Mouse (Mus musculus) liver, adult 2 months (tissue): ENCODE measurements around the gene Olfr1118.
"Not testable (repeated sequence)": the region's sequence is repeated elsewhere in the genome, so short reads cannot be mapped to it uniquely, and the experiment has no call there.

Experiments
- CTCF ChIP-seq: fragments of 200-500 bp; IDR thresholded peaks from 2 replicates; pipeline ENCODE4 v1.5.1; 2011; ENCODE audit warnings: low read depth, low read length, control low read depth
- POLR2A ChIP-seq: fragments of 200-500 bp; IDR thresholded peaks from 2 replicates; pipeline ENCODE4 v1.6.1; 2011; ENCODE audit warnings: low read length, control low read depth; ENCODE audit not compliant: insufficient read depth; ENCODE audit errors: extremely low read depth

GRCm38 (mm10) chr2:87293977-87294376 lies 13.4 kb upstream of the Olfr1118 start:
- not testable (repeated sequence) for TF ChIP-seq CTCF, POLR2A
